Mouse (Mus musculus) lung, postnatal 0 days (tissue): ENCODE data around the gene Pafah1b3. TPM values are rescaled to one million over a fixed set of nuclear protein-coding genes. Genes with fewer than 3 reads are reported as not detected.
"Not testable (repeated sequence)": the region's sequence is repeated elsewhere in the genome, so short reads cannot be mapped to it uniquely, and the experiment has no call there.

Experiments used
- ATAC-seq: fragments of 200-750 bp; cut with Nextera tagmentation; 2 replicates; pipeline ENCODE4 v1.8.0; 2017; ENCODE audit warnings: moderate library complexity
- DNase-seq: peaks from one replicate; pipeline ENCODE4 v3.0.0-alpha.2; 2016; ENCODE audit warnings: low spot score
- H3K27ac ChIP-seq: fragments of 300-500 bp; sonication (generic); 2 replicates; pipeline ENCODE4 v1.5.1; 2014; ENCODE audit warnings: antibody characterized with exemption, mild to moderate bottlenecking, low read length, mixed read lengths
- H3K27me3 ChIP-seq: fragments of 300-500 bp; sonication (generic); replicated peaks from 2 replicates; pipeline ENCODE4 v1.6.1; 2014; ENCODE audit warnings: low read length, mixed read lengths; ENCODE audit not compliant: insufficient read depth
- H3K36me3 ChIP-seq: fragments of 300-500 bp; sonication (generic); 2 replicates; pipeline ENCODE4 v1.6.1; 2014; ENCODE audit warnings: low read length, mixed read lengths; ENCODE audit not compliant: insufficient read depth
- H3K4me1 ChIP-seq: fragments of 300-500 bp; sonication (generic); 2 replicates; pipeline ENCODE4 v1.6.1; 2014; ENCODE audit warnings: antibody characterized with exemption, low read depth, low read length, mixed read lengths; ENCODE audit not compliant: insufficient read depth
- H3K4me2 ChIP-seq: fragments of 300-500 bp; sonication (generic); replicated peaks from 2 replicates; pipeline ENCODE4 v1.6.1; 2014; ENCODE audit warnings: low read depth, mild to moderate bottlenecking, low read length, moderate library complexity, mixed read lengths
- H3K4me3 ChIP-seq: fragments of 300-500 bp; sonication (generic); 2 replicates; pipeline ENCODE4 v1.5.1; 2014; ENCODE audit warnings: low read depth, low read length
- H3K9ac ChIP-seq: fragments of 300-500 bp; sonication (generic); replicated peaks from 2 replicates; pipeline ENCODE4 v1.6.1; 2014; ENCODE audit warnings: low read depth, mild to moderate bottlenecking
- H3K9me3 ChIP-seq: fragments of 300-500 bp; sonication (generic); 2 replicates; pipeline ENCODE4 v1.6.1; 2016; ENCODE audit warnings: low read length, mixed read lengths
- CTCF ChIP-seq: IDR thresholded peaks from 2 replicates; pipeline ENCODE4 v1.5.1; 2016; ENCODE audit warnings: antibody characterized with exemption, mild to moderate bottlenecking
- EP300 ChIP-seq: IDR thresholded peaks from 2 replicates; pipeline ENCODE4 v1.6.1; 2016; ENCODE audit warnings: antibody characterized with exemption, mild to moderate bottlenecking, control low read depth
- WGBS: fragments of 180-500 bp; shearing (Covaris S2); extraction: QIAGEN DNeasy Blood & Tissue Kit; methylation state at CpG from one replicate; pipeline ENCODE4 v1.1.7; 2014; 5-methylcytosine and 5-hydroxymethylcytosine counted together
- polyA plus RNA-seq: library from polyadenylated mRNA; unstranded; fragments of >200 nt; fragmentation: Nextera tagmentation; extraction: Ambion mirVana; gene quantifications from 2 replicates; pipeline ENCODE4 v1.2.1, GENCODE M21; 2015

Pafah1b3 gene
- polyA plus RNA-seq, 1 experiment from 2014 or later, result 83.8 TPM

DNA sequence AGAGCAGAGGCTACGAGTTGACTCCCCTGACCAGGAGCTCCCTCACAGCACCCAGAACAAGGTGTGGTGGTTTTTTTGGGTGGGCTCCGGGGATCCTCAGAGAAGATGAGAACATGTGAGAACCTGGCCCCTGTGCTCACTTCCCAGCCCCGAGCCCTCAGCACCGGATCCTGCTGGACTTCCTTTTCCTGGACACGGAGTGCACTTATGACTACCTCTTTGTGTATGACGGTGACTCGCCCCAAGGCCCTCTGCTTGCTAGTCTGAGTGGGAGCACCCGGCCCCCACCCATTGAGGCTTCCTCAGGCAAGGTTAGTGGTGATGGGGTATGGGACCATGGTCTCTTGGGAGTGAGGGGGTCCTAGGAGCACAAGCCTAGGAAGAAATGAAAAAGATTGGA is 28.4 kb upstream of the Pafah1b3 start:
- WGBS, result 44% methylated on average over 8 of the region's 8 CpGs
- peak; percentile 55 for ATAC-seq

DNA sequence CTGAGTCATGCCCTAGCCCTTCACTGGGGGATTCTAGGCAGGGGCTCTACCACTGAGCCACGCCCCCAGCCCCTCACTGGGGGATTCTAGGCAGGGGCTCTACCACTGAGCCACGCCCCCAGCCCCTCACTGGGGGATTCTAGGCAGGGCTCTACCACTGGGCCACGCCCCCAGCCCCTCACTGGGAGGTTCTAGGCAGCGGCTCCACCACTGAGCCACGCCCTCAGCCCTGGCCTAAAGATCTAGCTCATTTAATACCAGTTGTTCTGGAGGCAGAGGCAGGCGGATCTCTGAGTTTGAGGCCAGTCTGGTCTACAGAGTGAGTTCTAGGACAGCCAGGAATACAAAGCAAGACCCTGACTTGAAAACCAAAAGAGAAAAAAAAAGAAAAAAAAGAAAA is 27.6 kb upstream of the Pafah1b3 start:
- not testable (repeated sequence) for H3K27me3 ChIP-seq, H3K4me1 ChIP-seq, ATAC-seq, H3K27ac ChIP-seq, DNase-seq, H3K9me3 ChIP-seq, H3K36me3 ChIP-seq, H3K9ac ChIP-seq, H3K4me3 ChIP-seq, H3K4me2 ChIP-seq
- WGBS, result 93% methylated on average over 6 of the region's 6 CpGs

More for the DNA sequence above, 28.4 kb upstream of the Pafah1b3 start:
- Histone ChIP-seq H3K27me3 (no peaks in the 10 kb centered on the region), H3K4me2 (no peak overlapping the region), H3K9ac (no peak overlapping the region), H3K9me3 (no peaks in the 10 kb centered on the region), H3K27ac (no peak overlapping the region), H3K4me3 (no peak overlapping the region), H3K36me3 (no peaks in the 10 kb centered on the region), H3K4me1 (no peaks in the 10 kb centered on the region)
- no peak for DNase-seq
- TF ChIP-seq CTCF (no peak), EP300 (no peak)

DNA sequence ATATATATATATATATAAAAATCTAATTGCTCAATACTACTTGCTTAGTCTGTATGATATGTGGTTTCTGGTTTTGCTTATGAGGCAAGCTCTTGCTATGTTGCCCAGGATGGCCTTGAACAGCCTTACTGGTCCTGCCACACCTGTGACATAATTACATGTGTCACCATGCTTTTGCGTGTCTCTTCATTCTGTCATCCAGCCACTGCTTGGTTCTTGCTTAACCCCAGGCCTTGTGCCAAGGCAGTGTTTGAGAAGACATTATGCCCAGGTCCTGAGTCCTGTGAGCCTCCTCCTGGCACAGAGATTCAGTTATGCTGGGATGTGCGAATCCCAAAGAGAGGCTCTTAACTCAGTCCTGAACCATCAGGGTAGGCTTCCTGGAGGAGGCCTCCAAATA is 25.4 kb upstream of the Pafah1b3 start:
- no peaks in the 10 kb centered on the region for H3K36me3 ChIP-seq
- H3K27ac ChIP-seq, result no peak overlapping the region
- H3K4me3 ChIP-seq, result no peak overlapping the region
- WGBS, result 68% methylated on average over 2 of the region's 2 CpGs
- no peak for TF ChIP-seq EP300
- no peak for TF ChIP-seq CTCF
- no peaks in the 10 kb centered on the region for H3K27me3 ChIP-seq
- no peaks in the 10 kb centered on the region for H3K9me3 ChIP-seq
- ATAC-seq (no peak), DNase-seq (no peak)
- H3K9ac ChIP-seq, result no peak overlapping the region
- no peak overlapping the region for H3K4me2 ChIP-seq
- H3K4me1 ChIP-seq, result no peaks in the 10 kb centered on the region

DNA sequence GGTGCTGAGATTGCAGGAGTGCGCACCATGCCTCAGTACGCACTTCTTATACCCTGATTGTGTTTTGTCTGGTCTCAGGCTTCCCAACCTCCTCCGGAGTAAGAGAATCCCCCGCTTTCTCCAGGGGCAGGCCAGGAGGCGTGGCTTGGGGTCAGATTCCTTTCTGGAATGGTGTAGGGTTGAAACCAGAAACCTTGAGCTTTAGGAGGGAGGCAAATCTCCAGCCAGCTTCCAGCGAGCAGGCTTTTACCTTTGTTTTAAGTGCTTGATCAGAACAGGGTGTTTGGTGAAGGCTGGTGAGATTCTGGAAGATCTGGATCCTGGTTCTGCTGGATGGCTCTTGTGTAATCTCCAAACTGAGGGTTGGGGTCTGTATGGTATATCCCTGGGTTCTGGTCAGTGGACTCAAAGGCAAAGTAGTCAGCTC is 24.3 kb upstream of the Pafah1b3 start:
- H3K27ac ChIP-seq, result no peak overlapping the region
- H3K9ac ChIP-seq, result no peak overlapping the region; the same call in 1 of the 2 replicates
- H3K36me3 ChIP-seq, result no peaks in the 10 kb centered on the region
- no peaks in the 10 kb centered on the region for H3K9me3 ChIP-seq
- WGBS, result 15% methylated on average over 6 of the region's 6 CpGs
- H3K4me2 ChIP-seq, result no peak overlapping the region
- peaks cover 4% of the 10 kb centered on the region for H3K4me1 ChIP-seq
- DNase-seq, result peak; percentile 49
- ATAC-seq, result peak; percentile 29; the same call in 1 of the 2 replicates
- H3K4me3 ChIP-seq, result no peak overlapping the region
- TF ChIP-seq EP300, result no peak
- TF ChIP-seq CTCF, result no peak
- H3K27me3 ChIP-seq, result no peaks in the 10 kb centered on the region

DNA sequence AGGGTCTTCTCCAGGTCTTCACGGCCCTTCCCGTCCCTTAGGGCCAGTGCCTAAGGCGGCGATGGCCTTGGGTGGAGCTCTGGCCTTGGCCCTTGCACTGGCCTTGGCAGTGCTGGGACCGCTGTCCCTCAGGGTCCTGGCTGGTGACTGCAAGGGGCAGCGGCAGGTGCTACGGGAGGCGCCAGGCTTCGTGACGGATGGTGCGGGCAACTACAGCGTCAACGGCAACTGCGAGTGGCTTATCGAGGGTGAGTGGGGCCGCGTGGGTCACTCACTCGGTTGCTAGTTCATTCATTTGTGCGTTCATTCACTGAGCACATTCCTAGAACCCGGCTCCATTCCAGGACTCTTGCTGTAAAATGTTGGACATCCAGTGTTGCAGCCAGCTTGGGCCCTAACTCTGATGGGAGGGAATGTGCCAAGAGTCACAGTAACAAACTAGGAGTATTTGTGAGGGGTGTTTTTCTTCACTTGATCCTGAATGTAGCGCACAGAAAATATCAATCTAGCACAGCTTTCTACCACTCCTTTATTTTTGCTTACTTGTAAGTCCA is 19.7 kb upstream of the Pafah1b3 start:
- 14% methylated on average over 21 of the region's 21 CpGs for WGBS
- peaks cover 14% of the 10 kb centered on the region for H3K4me1 ChIP-seq
- ATAC-seq, result no peak
- H3K4me2 ChIP-seq, result peak overlapping the region; percentile 77
- H3K27ac ChIP-seq, result peak overlapping the region; percentile 70; the same call in 1 of the 2 replicates
- no peaks in the 10 kb centered on the region for H3K36me3 ChIP-seq
- H3K4me3 ChIP-seq, result peak overlapping the region; percentile 50
- H3K9ac ChIP-seq, result peak overlapping the region; percentile 60
- peaks cover 26% of the 10 kb centered on the region; the same call in 1 of the 2 replicates for H3K27me3 ChIP-seq
- no peak for DNase-seq
- no peak for TF ChIP-seq CTCF
- TF ChIP-seq EP300, result no peak
- H3K9me3 ChIP-seq, result no peaks in the 10 kb centered on the region

DNA sequence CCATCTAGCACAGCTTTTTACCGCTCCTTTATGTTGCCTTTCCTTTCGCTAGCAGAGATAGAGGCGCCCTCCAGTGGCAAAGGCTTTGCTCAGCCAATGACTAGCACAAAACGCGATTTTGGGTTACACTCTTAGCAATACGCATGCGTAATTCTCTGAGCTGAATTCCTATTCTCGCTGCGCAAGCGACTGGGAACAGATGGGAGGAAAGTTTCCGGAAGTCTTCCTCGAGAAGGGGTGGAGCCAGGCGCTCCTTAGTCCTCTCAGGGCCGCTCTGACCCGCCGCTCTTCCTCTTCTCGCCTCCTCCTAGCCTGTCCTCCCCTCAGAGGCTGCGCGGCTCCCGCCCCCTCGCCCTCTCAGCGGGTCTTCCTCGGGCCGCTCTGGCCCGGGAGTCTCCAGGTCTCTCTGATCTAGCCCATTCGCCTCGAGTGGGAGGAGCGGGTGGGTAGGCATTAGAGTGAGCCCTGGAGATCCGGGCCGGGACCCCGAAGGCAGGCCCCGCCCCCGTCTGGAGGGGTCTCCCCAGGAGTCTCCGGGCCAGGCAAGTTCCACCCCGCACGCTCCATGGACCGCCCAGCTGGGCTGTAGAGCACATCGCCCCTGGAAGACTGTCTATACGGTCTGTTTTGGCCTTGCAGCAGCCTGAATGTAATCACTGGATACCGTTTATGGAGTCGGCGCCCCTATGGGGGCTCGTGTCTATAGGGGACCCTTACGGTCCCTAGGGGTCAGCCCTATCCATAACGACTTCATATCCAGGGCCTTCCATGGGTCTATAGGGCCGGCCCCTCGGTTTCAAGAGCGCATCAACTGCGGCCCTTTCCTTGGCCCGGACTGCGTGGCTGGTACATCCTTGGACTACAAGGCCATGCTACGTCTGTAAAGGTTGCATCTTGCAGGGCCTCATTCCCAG is 19.0 kb upstream of the Pafah1b3 start, which contains the start of gene Megf8:
Gene Megf8 (plus strand): TSS at position 633 of the 914 bp plus-strand sequence.
- Histone ChIP-seq H3K4me3 (peak within 1 kb of the TSS; percentile 50), H3K4me1 (peaks cover 14% of the 10 kb centered on the region), H3K4me2 (peak within 1 kb of the TSS; percentile 77), H3K27me3 (peaks cover 30% of the 10 kb centered on the region; the same call in 1 of the 2 replicates), H3K36me3 (no peaks in the 10 kb centered on the region), H3K27ac (peak within 1 kb of the TSS; percentile 70), H3K9me3 (no peaks in the 10 kb centered on the region), H3K9ac (peak within 1 kb of the TSS; percentile 60)
- TF ChIP-seq CTCF, result peak; percentile 95
- peak; percentile 78 for TF ChIP-seq EP300
- peak; percentile 100 for DNase-seq
- ATAC-seq, result peak; percentile 98
- WGBS, result under 1% methylated on average over 50 of the region's 52 CpGs
